Mouse (Mus musculus) hindbrain, embryonic 11.5 days (tissue): ENCODE results near the gene Plekhg5. TPM values are rescaled to one million over a fixed set of nuclear protein-coding genes. Genes with fewer than 3 reads are reported as not detected.

Experiments used
- ATAC-seq: fragments of 200-750 bp; cut with Nextera tagmentation; 2 replicates; pipeline ENCODE4 v1.8.0; 2017; ENCODE audit warnings: mild to moderate bottlenecking, moderate TSS enrichment, moderate library complexity; ENCODE audit not compliant: low FRiP score
- DNase-seq: peaks from one replicate; pipeline ENCODE4 v3.0.0-alpha.2; 2015; ENCODE audit warnings: low spot score
- H3K27ac ChIP-seq: fragments of 300-500 bp; sonication (generic); 2 replicates; pipeline ENCODE4 v1.5.1; 2014; ENCODE audit warnings: mild to moderate bottlenecking, low read depth, low read length
- H3K27me3 ChIP-seq: fragments of 300-500 bp; sonication (generic); 2 replicates; pipeline ENCODE4 v1.6.1; 2014; ENCODE audit warnings: mild to moderate bottlenecking, low read length, moderate library complexity, mixed read lengths; ENCODE audit not compliant: control insufficient read depth, insufficient read depth
- H3K36me3 ChIP-seq: fragments of 300-500 bp; sonication (generic); 2 replicates; pipeline ENCODE4 v1.6.1; 2014; ENCODE audit warnings: mild to moderate bottlenecking, low read length, moderate library complexity, mixed read lengths; ENCODE audit not compliant: control insufficient read depth, insufficient read depth
- H3K4me1 ChIP-seq: fragments of 300-500 bp; sonication (generic); replicated peaks from 2 replicates; pipeline ENCODE4 v1.6.1; 2014; ENCODE audit warnings: low read length, mixed read lengths; ENCODE audit not compliant: control insufficient read depth, insufficient read depth
- H3K4me2 ChIP-seq: fragments of 300-500 bp; sonication (generic); replicated peaks from 2 replicates; pipeline ENCODE4 v1.6.1; 2014; ENCODE audit warnings: mild to moderate bottlenecking, low read depth, low read length
- H3K4me3 ChIP-seq: fragments of 300-500 bp; sonication (generic); 2 replicates; pipeline ENCODE4 v1.5.1; 2014; ENCODE audit warnings: low read depth, low read length
- H3K9ac ChIP-seq: fragments of 300-500 bp; sonication (generic); 2 replicates; pipeline ENCODE4 v1.6.1; 2014; ENCODE audit warnings: low read depth, low read length
- H3K9me3 ChIP-seq: fragments of 300-500 bp; sonication (generic); 2 replicates; pipeline ENCODE4 v1.6.1; 2016; ENCODE audit warnings: low read length; ENCODE audit not compliant: control insufficient read depth
- whole genome bisulfite sequencing: fragments of 180-500 bp; shearing (Covaris S2); extraction: QIAGEN DNeasy Blood & Tissue Kit; methylation state at CpG from one replicate; pipeline ENCODE4 v1.1.7; 2014; 5-methylcytosine and 5-hydroxymethylcytosine counted together
- polyA plus RNA-seq: library from polyadenylated mRNA; unstranded; fragments of >200 nt; fragmentation: Nextera tagmentation; extraction: Ambion mirVana; gene quantifications from 2 replicates; pipeline ENCODE4 v1.2.1, GENCODE M21; 2014

Plekhg5 gene
- polyA plus RNA-seq, 1 experiment from 2014 or later: 4.6 TPM

DNA sequence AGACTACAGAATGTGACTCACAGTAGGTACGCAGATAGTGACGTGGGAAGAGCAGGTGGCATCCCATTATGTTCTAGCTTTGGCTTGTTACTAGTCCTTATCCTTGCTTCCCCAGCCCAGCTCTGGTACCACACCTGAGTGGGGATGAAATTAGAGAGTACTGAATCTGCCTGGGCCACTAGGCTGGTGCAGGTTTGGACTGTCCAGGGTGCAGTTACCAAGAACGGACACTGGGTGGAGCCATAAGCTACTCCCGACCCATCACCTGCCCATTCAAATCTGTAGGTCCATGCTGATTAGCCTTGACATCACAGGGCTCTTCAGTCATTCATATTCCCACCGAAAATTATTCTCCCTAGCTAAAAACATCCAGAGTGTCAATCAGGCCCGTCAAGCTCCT, 68.1 kb downstream of the Plekhg5 start:
- no peak for ATAC-seq
- no peaks in the 10 kb centered on the region for H3K36me3 ChIP-seq
- 30% methylated on average over 6 of the region's 6 CpGs for WGBS
- DNase-seq: peak; percentile 72
- H3K4me2 ChIP-seq: no peak overlapping the region
- no peak overlapping the region for H3K4me3 ChIP-seq
- no peak overlapping the region for H3K27ac ChIP-seq
- H3K27me3 ChIP-seq: peaks cover 13% of the 10 kb centered on the region; the same call in 1 of the 2 replicates
- H3K4me1 ChIP-seq: no peaks in the 10 kb centered on the region
- no peaks in the 10 kb centered on the region for H3K9me3 ChIP-seq
- H3K9ac ChIP-seq: no peak overlapping the region

- H3K9me3 ChIP-seq: no peaks in the 10 kb centered on the region
- 78% methylated on average over 8 of the region's 8 CpGs for WGBS
- no peak for DNase-seq
- ATAC-seq: no peak
- peaks cover 15% of the 10 kb centered on the region; the same call in 1 of the 2 replicates for H3K27me3 ChIP-seq
- H3K36me3 ChIP-seq: no peaks in the 10 kb centered on the region
- H3K27ac ChIP-seq: no peak overlapping the region
- H3K9ac ChIP-seq: no peak overlapping the region
- no peaks in the 10 kb centered on the region for H3K4me1 ChIP-seq
- H3K4me2 ChIP-seq: no peak overlapping the region
- no peak overlapping the region for H3K4me3 ChIP-seq
Measured at GRCm38 (mm10) chr4:152141521-152142135, 69.3 kb downstream of the Plekhg5 start.

GRCm38 (mm10) chr4:152143632-152144031, 71.3 kb downstream of the Plekhg5 start:
- Histone ChIP-seq H3K9me3 (no peaks in the 10 kb centered on the region), H3K27ac (no peak overlapping the region), H3K4me2 (no peak overlapping the region), H3K36me3 (no peaks in the 10 kb centered on the region), H3K9ac (no peak overlapping the region), H3K4me1 (no peaks in the 10 kb centered on the region), H3K27me3 (peaks cover 11% of the 10 kb centered on the region; the same call in 1 of the 2 replicates), H3K4me3 (no peak overlapping the region)
- ATAC-seq: no peak
- WGBS: 20% methylated on average over 1 of the region's 1 CpGs
- DNase-seq: no peak

DNA sequence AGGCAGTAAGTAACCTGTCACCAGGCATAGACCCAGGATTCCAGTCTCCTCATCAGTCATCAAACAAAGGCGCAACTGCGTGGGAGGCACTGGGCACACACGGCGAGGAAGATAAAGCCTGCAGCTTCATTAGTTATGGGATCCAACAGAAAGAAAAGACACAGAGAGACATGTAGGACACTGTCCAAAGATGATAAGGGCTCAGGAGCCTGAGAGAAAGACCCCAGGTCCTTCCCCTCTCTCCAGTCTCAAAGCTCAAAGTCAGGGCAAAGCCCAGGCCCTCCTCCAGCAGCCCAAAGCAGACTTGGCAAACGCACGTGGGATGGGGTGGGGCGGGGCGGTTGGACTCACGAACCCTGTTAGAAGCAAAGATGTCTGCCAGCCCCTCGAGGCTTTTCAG, 73.2 kb downstream of the Plekhg5 start:
- H3K9me3 ChIP-seq: no peaks in the 10 kb centered on the region
- no peak overlapping the region for H3K4me2 ChIP-seq
- no peak for DNase-seq
- H3K36me3 ChIP-seq: no peaks in the 10 kb centered on the region
- ATAC-seq: no peak
- no peak overlapping the region for H3K4me3 ChIP-seq
- peaks cover 11% of the 10 kb centered on the region for H3K27me3 ChIP-seq
- no peaks in the 10 kb centered on the region for H3K4me1 ChIP-seq
- WGBS: 78% methylated on average over 10 of the region's 10 CpGs
- no peak overlapping the region for H3K27ac ChIP-seq
- no peak overlapping the region for H3K9ac ChIP-seq

- WGBS: 64% methylated on average over 11 of the region's 11 CpGs
- H3K9me3 ChIP-seq: no peaks in the 10 kb centered on the region
Measured at GRCm38 (mm10) chr4:152146033-152146827, 73.9 kb downstream of the Plekhg5 start.

GRCm38 (mm10) chr4:152150546-152150945, 78.2 kb downstream of the Plekhg5 start:
- H3K4me3 ChIP-seq: no peak overlapping the region
- 79% methylated on average over 4 of the region's 4 CpGs for WGBS
- no peak overlapping the region for H3K4me2 ChIP-seq
- no peak for DNase-seq
- no peak for ATAC-seq
- H3K9ac ChIP-seq: no peak overlapping the region
- H3K27me3 ChIP-seq: peaks cover 44% of the 10 kb centered on the region
- no peaks in the 10 kb centered on the region for H3K36me3 ChIP-seq
- H3K9me3 ChIP-seq: no peaks in the 10 kb centered on the region
- peaks cover 8% of the 10 kb centered on the region for H3K4me1 ChIP-seq
- no peak overlapping the region for H3K27ac ChIP-seq

More at GRCm38 (mm10) chr4:152146033-152146827, 73.9 kb downstream of the Plekhg5 start:
- H3K4me1 ChIP-seq: no peaks in the 10 kb centered on the region
- H3K4me2 ChIP-seq: no peak overlapping the region
- no peak for DNase-seq
- no peak overlapping the region for H3K9ac ChIP-seq
- ATAC-seq: no peak
- no peak overlapping the region for H3K4me3 ChIP-seq
- no peaks in the 10 kb centered on the region for H3K36me3 ChIP-seq
- no peak overlapping the region for H3K27ac ChIP-seq
- H3K27me3 ChIP-seq: peaks cover 17% of the 10 kb centered on the region

DNA sequence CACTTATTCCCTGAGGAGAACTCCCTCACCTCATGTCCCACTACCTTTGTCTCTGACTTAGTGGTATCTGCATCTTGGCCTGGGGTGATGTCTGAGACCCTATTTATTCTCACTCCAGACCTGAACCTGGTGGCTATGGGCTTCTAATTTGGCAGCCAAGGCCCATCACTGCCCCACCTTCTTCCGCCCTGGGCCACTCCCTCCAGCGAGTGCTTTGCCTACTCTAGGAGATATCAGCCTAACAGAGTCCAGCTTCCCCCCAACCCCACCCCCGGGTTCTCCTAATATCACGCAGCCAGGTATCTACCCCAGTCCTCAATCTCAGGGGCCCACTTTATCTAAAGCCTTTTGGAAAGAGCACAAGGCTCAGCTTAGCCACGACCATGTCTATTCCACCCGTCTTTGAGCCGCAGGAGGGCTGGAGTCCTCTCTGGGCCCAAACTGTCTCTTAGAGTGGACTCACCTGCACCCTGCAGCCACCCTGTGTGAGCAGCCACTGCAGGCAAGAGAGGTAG, 79.2 kb downstream of the Plekhg5 start:
- ATAC-seq (0 out of 2 replicates have a peak, but pooled peaks have one; percentile 12), DNase-seq (no peak)
- Histone ChIP-seq H3K4me3 (peak overlapping the region; percentile 30), H3K9me3 (no peaks in the 10 kb centered on the region), H3K4me1 (peaks cover 8% of the 10 kb centered on the region), H3K27ac (no peak overlapping the region), H3K4me2 (peak overlapping the region; percentile 44), H3K9ac (peak overlapping the region; percentile 45; the same call in 1 of the 2 replicates), H3K36me3 (no peaks in the 10 kb centered on the region), H3K27me3 (peaks cover 41% of the 10 kb centered on the region)
- 20% methylated on average over 7 of the region's 7 CpGs for WGBS

- H3K27ac ChIP-seq: no peak within 1 kb of the TSS
- peaks cover 42% of the 10 kb centered on the region for H3K27me3 ChIP-seq
- peak within 1 kb of the TSS; percentile 44 for H3K4me2 ChIP-seq
- H3K4me1 ChIP-seq: peaks cover 8% of the 10 kb centered on the region
- ATAC-seq: peak; percentile 71
- WGBS: under 1% methylated on average over 55 of the region's 57 CpGs
- H3K4me3 ChIP-seq: peak within 1 kb of the TSS; percentile 30
- DNase-seq: peak; percentile 74
- peak within 1 kb of the TSS; percentile 45; the same call in 1 of the 2 replicates for H3K9ac ChIP-seq
- H3K36me3 ChIP-seq: no peaks in the 10 kb centered on the region
- no peaks in the 10 kb centered on the region for H3K9me3 ChIP-seq
Measured at GRCm38 (mm10) chr4:152151966-152152544, 79.8 kb downstream of the Plekhg5 start, which contains the start of gene Espn. TSS of gene Espn (minus strand) at chr4:152152371.
